Mouse (Mus musculus) telencephalon, adult 2 months (tissue): ENCODE measurements around the gene Tent4a.
"Not testable (repeated sequence)": the region's sequence is repeated elsewhere in the genome, so short reads cannot be mapped to it uniquely, and the experiment has no call there.

Experiments
- DNase-seq: peaks from one replicate; pipeline ENCODE4 v3.0.0-alpha.2; 2011; ENCODE audit warnings: low read depth, low spot score

The Tent4a gene

DNA sequence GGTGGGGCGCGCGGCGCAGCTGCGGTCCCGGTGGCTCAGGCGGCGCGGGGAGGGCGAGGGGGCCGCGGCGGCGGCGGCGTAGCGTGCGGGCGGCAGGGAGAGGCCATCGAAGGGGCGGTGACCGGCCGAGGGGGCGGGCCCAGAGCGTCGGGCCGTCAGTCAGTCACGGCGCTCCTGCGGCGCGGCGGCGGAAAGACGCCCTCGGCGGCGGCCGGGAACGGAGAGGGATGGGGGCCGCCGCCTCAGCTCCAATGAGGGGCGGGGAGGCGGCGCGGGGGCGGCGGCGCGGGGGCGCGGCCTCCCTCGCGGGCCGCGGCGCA lies at the start of gene Tent4a:
TSS of gene Tent4a (minus strand) at position 284 of the 320 bp plus-strand sequence.
- no peak for DNase-seq

DNA sequence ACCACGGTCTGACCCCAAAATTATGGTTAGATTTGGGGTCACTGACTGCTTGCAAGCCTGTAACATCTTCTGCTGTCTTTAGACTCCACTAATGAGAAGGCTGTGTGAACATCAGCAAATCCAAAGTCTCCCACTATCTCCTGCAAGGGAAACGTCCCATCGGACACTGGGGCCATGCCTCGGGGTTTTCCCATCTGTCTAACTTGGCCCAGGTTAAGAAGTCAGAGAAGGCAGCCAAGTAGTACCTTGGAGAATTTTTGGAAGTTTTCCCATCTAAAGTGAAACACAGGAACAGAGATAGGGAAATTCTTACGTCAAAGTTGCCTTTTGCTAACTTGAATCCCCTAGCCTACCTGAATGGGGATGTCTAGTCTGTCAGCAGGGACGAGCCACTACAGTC lies 49.2 kb upstream of the Tent4a start:
- DNase-seq = no peak

DNA sequence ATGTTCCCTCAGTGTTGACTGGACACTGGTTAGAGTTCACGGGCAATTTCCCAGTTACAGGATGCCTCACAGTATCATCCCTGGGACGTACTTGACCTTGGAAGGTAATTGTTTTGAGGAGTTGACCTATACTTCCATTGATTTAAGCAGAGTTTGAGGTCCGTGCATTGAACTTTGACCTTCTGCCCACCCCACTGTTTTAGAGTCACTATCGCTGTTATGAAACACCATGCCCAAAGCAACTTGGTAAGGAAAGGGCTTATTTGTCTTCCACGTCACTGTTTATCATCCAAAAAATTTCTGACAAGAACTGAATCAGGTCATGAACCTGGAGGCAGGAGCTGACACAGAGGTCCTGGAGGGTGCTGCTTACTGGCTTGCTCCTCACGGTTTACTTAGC lies 48.0 kb upstream of the Tent4a start:
- DNase-seq = no peak

DNA sequence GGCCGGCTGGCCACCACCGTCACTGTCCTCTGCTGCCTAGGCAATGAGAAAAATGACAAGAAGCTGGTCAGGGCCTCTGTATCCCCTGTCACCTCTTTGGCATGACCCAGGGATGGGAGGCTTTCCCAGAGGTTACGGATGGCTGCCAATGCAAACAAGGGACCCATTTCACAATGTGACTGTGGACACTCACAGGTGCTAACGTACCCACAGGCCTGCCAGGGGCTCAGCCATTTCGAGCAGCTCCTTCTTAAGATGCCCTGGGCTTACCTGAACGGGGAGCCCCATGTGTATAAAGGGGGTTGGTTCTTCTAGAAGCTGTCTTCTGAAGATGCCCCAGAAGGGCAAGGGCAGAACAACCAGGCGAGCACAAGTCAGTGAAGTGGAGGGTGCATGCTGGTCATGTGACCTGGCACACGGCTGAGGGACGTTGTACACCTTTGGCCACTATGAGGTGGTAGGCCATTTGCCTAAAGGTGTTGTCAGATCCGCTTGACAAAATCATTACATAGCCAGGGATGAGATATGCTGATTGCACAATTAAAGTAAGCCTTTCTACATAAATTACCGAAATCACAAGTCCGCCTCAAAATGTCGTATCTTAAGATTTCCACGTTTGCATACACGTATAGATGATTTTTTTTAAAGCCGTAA lies 42.9 kb upstream of the Tent4a start:
- DNase-seq = no peak

DNA sequence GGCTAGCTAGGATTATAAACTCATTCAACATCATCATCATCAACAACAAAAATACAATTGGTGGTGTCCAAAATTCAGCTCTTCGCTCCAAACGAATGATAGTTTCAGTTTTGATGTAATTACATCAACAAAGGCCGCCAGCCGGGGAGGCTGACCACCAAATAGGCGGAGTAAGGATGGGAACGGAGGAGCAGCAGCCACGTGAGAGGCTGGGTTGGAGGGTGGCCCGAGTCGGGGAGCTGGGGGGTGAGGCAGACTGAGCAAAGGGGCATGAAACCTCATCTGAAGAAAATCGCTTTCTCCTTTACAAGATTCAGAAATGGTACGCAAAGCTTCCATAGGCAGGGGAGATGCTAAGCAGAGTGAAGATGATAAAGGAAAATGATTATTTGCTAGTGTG lies 42.3 kb upstream of the Tent4a start:
- DNase-seq = no peak

DNA sequence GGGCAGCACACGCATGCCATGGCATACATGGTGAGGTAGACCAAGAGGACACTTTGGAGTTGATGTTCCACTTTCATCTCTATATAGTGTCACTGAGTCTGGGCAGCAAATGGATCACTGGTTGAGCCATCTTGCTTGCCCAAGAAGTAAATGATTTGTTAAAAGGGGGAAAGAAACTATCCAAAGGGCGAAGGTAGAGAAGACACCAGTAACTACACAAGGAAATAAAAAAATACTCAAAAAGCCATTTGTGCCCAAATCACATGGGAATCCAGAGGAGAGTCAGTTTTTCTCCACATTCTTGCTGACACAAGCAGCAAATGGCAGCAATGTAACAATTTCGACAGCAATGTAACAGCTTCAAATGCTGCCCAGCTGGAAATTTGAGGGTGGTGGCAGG lies 38.2 kb upstream of the Tent4a start:
- DNase-seq = no peak

DNA sequence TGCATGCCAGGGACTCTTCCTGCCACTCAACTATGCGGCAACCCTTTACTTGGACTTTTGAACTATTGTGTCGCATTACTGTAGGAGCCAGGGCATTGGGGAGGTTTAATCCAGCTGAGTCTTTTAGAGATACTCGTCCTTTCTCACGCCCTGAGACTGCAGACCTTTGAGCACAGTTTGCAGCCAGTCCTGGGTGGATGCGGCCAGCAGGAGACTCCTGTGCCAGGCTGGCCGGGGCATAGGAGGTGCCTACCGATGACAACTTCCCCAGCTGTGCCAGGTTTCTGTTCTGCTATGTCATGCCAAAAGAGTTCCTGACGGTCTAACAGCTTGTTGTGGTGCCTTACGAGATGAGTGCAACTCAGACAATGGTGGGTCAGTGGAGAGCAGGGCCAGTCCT lies 34.8 kb upstream of the Tent4a start:
- no peak for DNase-seq

DNA sequence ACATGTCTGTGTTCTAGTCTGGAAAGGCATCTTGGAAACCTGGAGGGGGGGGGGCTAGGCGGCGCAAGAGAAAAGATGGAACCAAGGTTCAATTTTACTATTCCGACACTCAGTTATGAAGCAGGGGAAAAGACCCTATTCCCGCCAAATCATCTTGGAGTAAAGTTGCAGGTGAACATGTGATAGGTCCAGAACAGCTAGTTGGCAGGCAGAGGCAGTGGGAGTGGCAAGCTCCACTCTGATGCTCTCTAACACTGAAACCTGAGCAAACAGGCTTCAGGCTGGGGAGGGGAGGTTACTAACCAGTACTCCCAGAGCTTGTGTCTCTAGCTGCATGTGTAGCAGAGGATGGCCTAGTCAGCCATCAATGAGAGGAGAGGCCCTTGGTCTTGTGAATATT lies 31.0 kb upstream of the Tent4a start:
- DNase-seq = not testable (repeated sequence)

DNA sequence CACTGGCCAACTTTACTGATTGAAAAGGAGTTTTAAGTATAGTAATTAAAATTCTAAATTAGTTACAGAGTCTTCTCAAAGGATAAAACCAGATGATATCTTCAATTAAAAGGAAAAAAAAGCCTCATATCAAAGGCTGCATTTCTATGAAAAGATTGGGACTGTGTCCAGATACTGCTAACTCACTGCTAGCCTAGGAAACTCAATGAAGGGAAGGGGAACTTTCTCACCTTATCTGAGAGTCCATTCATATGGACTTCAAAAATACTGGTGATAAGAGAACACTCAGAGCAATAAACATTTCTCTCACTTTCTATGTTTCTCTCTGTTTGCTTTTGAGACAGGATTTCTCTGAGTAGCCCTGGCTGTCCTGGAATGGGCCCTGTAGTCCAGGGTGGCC lies 30.2 kb upstream of the Tent4a start:
- DNase-seq = no peak

DNA sequence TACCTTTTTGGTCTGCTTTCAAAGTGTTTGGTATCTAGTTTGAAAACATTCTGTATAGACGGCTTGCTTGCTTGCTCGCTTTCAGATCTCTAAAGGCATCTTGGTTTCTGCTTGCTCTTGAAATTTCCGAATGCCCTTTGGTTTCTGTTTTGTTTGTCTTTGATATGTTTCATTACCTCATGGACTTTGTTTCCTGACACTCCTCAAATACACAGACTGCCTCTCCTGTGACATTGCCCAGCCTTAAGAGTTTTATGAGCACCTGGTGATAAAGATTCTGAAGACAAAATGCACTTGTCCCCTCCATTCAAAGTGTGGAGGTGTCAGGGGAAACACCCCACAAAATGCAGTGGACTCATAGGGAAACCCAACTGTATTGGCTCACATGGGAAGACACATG lies 29.5 kb upstream of the Tent4a start:
- no peak for DNase-seq

DNA sequence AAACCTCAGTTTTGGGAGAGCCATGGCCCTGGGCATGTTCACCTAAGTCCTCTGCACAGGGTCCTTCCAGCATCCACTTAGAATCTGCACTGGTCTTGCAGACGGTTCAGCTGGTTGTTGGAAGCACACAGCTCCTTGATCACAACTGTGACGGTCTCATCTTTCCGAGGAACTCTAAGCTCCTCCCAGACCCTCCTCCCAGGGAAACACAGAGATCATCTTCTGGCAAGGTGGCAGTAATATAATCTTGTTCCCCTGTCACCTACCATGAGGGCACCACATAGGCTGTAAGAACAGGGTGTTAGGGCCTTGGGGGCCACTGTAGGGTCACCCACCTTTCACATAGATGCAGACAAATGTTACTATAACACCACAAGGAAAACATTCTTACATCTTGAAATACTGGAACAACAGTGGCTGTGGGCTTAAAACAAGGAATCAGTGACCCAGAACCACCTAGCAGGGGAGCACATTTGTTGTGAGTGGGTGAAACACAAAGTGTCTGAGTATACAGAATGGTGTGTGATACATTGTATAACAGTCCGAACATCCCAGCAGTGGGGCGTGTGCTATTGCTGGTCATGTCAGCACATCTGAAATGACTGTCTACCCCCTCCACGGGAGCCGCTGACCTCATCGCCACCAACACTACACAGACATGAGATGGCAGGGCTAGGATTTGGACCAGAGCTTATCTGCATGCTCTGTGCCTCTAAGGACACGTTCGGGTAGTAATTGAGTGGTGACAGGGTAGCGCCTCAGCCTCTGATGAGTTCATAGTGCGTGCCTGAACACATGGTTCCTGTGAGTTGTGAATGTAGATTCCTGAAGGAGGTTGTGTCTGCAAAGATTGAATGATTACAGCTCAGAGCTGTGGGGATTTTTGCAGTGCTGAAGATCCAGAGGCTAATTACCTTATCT lies 28.5 kb upstream of the Tent4a start:
- DNase-seq = no peak

DNA sequence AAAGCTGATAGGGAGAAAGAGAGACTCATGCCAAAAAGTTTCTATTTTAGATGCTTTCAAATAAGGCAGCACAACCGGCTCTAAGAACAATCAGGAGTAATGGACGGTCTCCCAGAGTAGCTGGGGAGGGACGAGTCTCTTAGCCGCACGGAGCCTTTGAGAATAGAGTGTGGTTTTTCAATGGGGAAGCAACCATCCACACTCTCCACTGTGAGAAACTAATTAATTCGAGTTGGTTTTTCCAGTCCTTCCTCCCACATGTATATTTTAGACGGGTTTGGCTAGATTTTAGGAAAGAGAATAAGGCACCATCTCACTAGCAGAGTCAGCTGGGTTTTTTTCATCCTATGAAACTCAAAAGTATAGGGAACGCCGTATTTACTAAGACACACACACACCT lies 27.6 kb upstream of the Tent4a start:
- peak; percentile 51 for DNase-seq

DNA sequence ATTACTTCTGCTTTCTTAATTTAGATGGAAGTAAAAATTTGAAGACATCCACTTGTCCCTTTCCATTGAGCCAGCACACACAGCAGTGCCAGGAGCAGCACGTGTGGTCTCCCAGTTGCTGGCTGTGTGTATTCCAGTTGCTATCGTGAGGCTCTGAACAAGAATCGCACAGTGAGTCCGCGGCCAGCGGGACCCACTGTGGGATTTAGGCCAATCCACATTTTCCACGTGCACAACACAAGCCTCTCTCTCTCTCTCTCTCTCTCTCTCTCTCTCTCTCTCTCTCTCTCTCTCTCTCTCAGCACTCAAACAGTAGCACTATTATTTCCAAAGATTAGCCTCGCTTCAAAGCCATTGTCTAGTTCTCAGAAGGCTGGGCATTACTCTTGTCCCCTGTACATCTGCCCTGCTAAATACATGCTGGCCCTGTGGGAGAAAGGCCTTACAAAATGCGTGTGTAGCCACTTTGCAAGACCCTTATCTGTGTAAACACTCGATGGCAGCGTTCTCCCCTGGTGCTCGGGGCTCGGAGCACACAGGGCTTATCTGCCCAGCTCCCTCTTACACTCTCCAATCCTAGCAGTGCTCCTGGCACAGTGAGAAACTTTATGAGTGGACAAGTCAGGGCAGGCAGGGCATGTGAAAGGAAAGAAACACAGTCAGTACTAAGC lies 25.0 kb upstream of the Tent4a start:
- DNase-seq = peak; percentile 50

DNA sequence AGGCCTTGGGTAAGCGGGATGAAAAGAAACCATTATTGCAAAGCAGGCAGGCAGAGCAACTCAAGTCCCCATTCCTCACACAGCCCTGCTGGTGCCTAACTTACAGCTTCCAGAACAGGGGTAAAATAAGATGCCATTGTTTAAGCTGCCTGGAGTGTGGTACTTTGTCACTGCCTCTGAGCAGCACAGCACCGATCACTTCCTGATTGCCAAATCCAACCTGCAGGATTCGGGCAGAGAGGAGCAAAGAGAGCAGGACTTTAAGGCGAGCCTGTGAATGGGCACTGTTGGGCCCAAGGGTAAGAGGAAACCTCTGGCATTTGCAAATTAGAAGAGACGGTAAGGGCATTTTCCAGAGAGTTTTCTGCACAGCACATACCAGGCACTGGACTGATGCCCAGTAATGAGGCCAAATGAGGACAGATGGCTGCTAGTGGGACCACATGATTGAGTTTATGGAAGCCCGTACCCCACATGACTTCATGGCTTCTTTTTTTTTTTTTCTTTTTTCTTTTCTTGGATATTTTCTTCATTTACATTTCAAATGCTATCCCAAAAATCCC lies 23.8 kb upstream of the Tent4a start:
- DNase-seq = no peak

DNA sequence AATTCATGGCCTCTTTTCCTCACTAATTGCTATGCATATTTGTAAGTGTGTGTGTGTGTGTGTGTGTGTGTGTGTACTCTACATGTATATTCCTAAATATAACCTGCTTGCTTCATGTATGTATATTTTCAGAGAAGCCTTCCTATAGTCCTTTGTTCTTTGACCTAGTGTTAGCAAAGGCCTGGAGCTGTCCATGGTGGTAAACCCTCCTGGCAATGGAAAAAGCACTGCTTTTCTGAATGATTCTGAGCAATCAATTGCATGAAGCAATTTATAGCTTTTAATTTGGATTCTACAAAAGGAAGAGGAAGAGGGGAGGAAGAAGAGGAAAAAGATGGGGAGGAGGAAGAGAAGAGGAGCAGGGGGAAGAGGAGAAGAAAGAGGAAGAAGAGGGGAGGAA lies 22.3 kb upstream of the Tent4a start:
- DNase-seq = no peak

DNA sequence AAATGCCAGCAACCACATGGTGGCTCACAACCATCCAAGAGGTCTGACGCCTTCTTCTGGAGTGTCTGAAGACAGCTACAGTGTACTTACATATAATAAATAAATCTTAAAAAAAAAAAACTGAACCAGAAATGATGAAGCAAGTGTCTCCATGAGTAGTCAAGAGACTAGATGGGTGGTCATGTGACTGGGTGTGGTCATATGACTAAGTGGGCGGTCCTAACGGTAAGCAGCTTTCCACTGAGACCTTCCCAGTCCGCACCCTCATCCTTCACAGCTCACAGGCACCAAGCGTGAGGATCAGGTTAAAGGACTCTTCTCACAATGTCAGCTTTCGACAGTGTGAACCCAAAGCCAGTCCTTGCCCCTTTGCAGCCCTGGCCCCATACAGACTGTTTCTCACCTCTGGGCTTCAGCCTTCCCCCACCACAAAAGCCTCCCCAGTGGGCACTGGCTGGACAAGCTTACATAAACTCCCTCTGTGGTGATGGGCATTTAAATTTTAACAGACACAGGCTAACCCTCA lies 21.6 kb upstream of the Tent4a start:
- DNase-seq = no peak

DNA sequence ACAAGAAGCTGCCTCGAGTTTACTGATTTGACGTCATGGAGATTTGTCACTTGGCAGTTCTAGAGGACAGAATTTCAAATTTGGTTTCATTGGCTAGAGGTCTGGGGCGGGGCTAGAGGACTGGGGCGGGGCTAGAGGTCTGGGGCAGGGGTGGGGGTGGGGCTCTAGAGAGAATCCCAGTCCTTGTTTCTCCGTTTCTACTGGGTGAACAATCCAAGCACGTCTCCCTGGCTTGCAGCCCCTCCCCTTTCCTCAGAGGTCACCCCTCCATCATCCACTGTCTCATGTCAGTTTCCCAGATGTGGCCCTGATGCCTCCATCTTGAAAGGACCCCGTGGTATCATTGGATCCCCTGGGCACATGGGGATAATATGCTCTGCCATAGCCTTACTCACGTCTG lies 20.6 kb upstream of the Tent4a start:
- no peak for DNase-seq

DNA sequence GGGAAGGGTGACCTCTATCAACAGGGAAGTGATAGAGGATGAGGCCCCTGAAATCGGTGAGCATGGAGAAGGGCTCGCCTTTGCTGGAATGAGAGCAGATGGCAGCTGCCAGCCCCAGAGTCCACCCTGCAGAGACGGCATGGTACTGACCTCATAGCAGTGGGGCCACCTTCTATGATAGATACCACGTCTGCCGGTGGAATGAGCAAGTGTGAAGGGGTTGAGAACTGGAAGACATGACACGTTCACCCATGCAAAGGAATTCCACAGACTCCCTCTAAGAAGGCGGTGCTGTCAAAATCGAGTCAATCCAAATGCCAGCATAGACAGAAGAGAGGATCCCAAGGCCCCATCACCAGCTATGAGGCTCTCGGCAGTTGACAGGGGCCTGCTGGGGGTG lies 19.8 kb upstream of the Tent4a start:
- DNase-seq = no peak

DNA sequence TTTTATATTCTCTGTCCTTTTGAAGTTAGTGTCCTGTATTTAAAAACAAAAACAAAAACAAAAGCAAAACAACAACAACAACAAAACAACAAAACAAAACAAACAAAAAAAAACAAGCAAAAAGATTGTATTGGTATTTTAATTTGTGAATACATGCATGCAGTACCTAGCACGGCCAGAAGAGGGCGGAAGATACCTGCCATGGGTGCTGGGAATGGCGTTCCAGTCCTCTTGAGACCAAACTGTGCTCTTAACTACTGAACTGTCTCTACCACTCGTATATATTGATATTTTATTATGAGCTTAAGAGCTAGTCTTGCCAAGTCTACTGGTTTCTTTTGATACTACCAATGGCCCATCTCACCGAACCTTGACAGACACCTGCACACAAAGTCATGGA lies 18.6 kb upstream of the Tent4a start:
- no peak for DNase-seq

DNA sequence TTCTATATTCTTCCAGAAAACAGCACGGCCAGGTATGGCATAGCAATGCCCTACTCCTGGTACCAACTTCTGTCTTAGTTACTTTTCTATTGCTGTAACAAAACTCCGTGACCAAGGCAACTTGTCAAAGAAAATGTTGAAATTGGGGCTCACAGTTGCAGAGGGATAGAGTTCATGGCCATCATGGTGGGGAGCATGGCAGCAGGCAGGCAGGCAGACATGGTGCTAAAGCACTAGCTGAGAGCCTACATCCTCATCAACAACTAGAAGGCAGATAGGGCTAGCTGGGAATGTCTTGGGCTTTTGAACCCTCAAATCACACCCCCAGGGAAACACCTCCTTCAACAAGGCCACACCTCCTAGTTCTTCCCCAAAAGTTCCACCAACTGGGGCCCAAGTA lies 16.4 kb upstream of the Tent4a start:
- DNase-seq = no peak

DNA sequence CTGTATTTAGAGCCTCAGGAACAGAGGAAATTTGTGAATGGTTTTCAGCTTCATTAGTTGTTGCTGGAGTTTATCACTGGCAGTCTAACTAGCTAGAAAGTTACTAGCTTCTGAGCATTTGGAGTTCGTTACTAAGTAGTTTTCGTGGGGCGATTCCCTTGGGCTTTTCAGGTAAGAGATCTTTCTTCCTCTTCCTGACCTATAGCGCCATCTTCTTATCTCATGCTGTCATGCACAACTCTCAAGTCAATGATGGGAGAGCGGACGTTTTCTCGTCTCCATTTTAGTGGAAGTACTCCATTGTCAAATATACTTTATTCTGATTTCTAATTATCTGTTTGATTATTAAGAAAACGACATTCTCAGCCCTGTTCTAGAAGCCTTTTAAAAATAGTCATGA lies 15.6 kb upstream of the Tent4a start:
- DNase-seq = no peak

DNA sequence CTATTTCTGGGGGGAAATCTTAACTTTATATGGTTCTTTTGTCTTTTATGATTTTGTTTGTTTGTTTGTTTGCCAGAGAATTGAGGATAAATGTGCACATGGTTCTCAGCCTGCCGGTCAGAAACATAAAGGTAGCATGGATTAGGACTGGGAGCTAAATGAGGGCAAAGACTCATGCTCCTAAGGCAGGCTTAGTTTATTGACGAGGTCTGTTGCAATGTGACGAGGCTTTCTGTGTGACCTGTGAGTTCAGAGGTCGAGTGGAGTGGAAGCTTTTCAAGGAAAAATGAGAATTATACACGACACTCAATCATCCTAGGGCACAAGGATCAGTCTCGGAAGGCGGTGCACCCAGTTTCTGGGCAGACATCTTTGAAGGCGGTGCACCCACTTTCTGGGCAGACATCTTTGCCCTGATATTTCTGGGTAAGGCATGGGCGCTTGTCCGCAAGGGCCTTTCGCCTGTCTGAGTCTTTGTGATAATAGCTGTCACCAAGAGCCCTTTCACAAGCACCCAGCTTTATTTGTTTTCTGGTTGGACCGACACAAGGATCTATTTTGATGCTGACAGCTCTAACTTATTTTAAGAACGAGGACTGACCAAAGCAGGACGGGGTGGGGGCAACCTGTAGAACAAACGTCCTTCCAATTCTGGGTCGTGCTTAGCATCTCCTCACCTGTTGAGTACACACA lies 13.2 kb upstream of the Tent4a start:
- DNase-seq = no peak
